Mouse (Mus musculus) embryonic fibroblast, embryonic 13.5 days (primary cell): ENCODE measurements around the gene Olfr524.

ENCODE experiments used
- CTCF ChIP-seq: IDR thresholded peaks from 2 replicates; pipeline ENCODE4 v1.5.1; 2011; ENCODE audit warnings: mild to moderate bottlenecking, control low read depth, low read length, moderate library complexity, borderline replicate concordance; ENCODE audit not compliant: insufficient read depth
- POLR2A ChIP-seq: IDR thresholded peaks from 2 replicates; pipeline ENCODE4 v1.6.1; 2011; ENCODE audit warnings: low read depth, mild to moderate bottlenecking, control low read depth, low read length, moderate library complexity

DNA sequence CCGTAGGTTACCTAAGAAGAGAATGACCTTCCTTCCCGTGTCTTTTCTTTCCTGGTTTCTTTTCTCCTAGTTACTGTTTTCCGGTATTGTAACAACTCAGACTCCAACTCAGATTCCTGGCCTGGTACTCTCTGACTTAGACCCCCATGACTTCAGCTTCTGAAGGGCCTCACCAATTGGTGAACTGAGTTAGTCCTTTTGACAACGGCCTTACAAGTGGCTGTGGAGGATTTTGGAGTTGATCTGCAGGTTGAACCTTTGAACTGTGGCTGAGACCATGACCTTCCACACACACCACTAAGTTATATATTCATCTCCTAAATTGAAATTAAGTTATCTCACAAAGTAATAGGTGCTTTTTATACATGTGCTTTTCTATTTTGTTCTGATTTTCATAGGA lies 21.6 kb downstream of the Olfr524 start:
- TF ChIP-seq POLR2A (no peak), CTCF (no peak)
